Comparison of ENCODE assay signal across 7 mouse cellular contexts in genomic region chr19:4811909-4812242, GRCm38 (mm10). TPM values are rescaled to one million over a fixed set of nuclear protein-coding genes. Genes with fewer than 3 reads are reported as not detected.
DNase-seq lines count a peak whose midpoint lies in the region; ATAC-seq and TF ChIP-seq lines count a peak whose summit lies in the region.

No protein-coding gene starts in this region.

- H3K27ac ChIP-seq in lung, postnatal 0 days (ENCODE audit: low read length): peak overlapping the region; percentile 94
- peak overlapping the region; percentile 95 for H3K27ac ChIP-seq in forebrain, embryonic 12.5 days
- peak overlapping the region; percentile 93 for H3K27ac ChIP-seq in limb, embryonic 13.5 days
- H3K27ac ChIP-seq in stomach, embryonic 14.5 days (ENCODE audit: low read length): peak overlapping the region; percentile 95

- H3K27me3 ChIP-seq in lung, postnatal 0 days (replicated peaks; ENCODE audit: insufficient read depth, low read length): no peaks in the 10 kb centered on the region
- H3K27me3 ChIP-seq in forebrain, embryonic 12.5 days: no peaks in the 10 kb centered on the region
- no peaks in the 10 kb centered on the region for H3K27me3 ChIP-seq in limb, embryonic 13.5 days
- no peaks in the 10 kb centered on the region for H3K27me3 ChIP-seq in stomach, embryonic 14.5 days (ENCODE audit: control insufficient read depth, insufficient read depth, low read length)

- 2% methylated on average over 12 of the region's 12 CpGs for whole genome bisulfite sequencing in lung, postnatal 0 days
- 6% methylated on average over 12 of the region's 12 CpGs for WGBS in forebrain, embryonic 12.5 days
- WGBS in limb, embryonic 13.5 days: 4% methylated on average over 12 of the region's 12 CpGs
- 3% methylated on average over 12 of the region's 12 CpGs for WGBS in stomach, embryonic 14.5 days

- peak overlapping the region; percentile 76 for H3K4me3 ChIP-seq in lung, postnatal 0 days (ENCODE audit: low read depth, low read length)
- peak overlapping the region; percentile 82 for H3K4me3 ChIP-seq in forebrain, embryonic 12.5 days (replicated peaks)
- H3K4me3 ChIP-seq in limb, embryonic 13.5 days: peak overlapping the region; percentile 89
- peak overlapping the region; percentile 93 for H3K4me3 ChIP-seq in stomach, embryonic 14.5 days (ENCODE audit: low read depth, low read length)

- H3K36me3 ChIP-seq in lung, postnatal 0 days (ENCODE audit: insufficient read depth, low read length): no peaks in the 10 kb centered on the region
- no peaks in the 10 kb centered on the region for H3K36me3 ChIP-seq in forebrain, embryonic 12.5 days (replicated peaks)
- H3K36me3 ChIP-seq in limb, embryonic 13.5 days: peaks cover 4% of the 10 kb centered on the region; the same call in 1 of the 2 replicates
- H3K36me3 ChIP-seq in stomach, embryonic 14.5 days (ENCODE audit: control insufficient read depth, insufficient read depth, low read length): no peaks in the 10 kb centered on the region

- TF ChIP-seq CTCF in lung, postnatal 0 days (IDR thresholded peaks at IDR 0.05): no peak

- H3K4me1 ChIP-seq in lung, postnatal 0 days (ENCODE audit: insufficient read depth, low read depth, low read length): peaks cover 8% of the 10 kb centered on the region; the same call in 1 of the 2 replicates
- peaks cover 26% of the 10 kb centered on the region for H3K4me1 ChIP-seq in forebrain, embryonic 12.5 days
- peaks cover 21% of the 10 kb centered on the region for H3K4me1 ChIP-seq in limb, embryonic 13.5 days
- H3K4me1 ChIP-seq in stomach, embryonic 14.5 days (ENCODE audit: control insufficient read depth, insufficient read depth, low read length): peaks cover 11% of the 10 kb centered on the region

- DNase-seq in lung, postnatal 0 days (ENCODE audit: low spot score): no peak
- no peak for DNase-seq in lung, postnatal 25 days (ENCODE audit: low spot score)
- no peak for DNase-seq in cerebellum, adult 8-10 months

- TF ChIP-seq EP300 in lung, postnatal 0 days (IDR thresholded peaks at IDR 0.05): no peak

- H3K4me2 ChIP-seq in lung, postnatal 0 days (replicated peaks; ENCODE audit: low read depth, low read length): peak overlapping the region; percentile 85
- H3K4me2 ChIP-seq in forebrain, embryonic 12.5 days: peak overlapping the region; percentile 90
- peak overlapping the region; percentile 60 for H3K4me2 ChIP-seq in limb, embryonic 13.5 days (replicated peaks)
- H3K4me2 ChIP-seq in stomach, embryonic 14.5 days (replicated peaks; ENCODE audit: low read depth, low read length): peak overlapping the region; percentile 46

- peak; percentile 39 for ATAC-seq in lung, postnatal 0 days
- peak; percentile 37 for ATAC-seq in forebrain, embryonic 12.5 days (ENCODE audit: low FRiP score)
- peak; percentile 60 for ATAC-seq in limb, embryonic 13.5 days (ENCODE audit: low FRiP score, low read depth)
- ATAC-seq in stomach, embryonic 14.5 days (ENCODE audit: insufficient number of reproducible peaks, insufficient read depth, low FRiP score, low read depth): no peak; the same call in 1 of the 2 replicates
- no peak for ATAC-seq in monocyte, adult 5-6 weeks (replicated peaks; ENCODE audit: insufficient number of reproducible peaks, low FRiP score, low TSS enrichment, poor library complexity, severe bottlenecking)

- H3K9ac ChIP-seq in lung, postnatal 0 days (replicated peaks; ENCODE audit: low read depth): peak overlapping the region; percentile 63
- peak overlapping the region; percentile 70 for H3K9ac ChIP-seq in forebrain, embryonic 12.5 days
- H3K9ac ChIP-seq in limb, embryonic 13.5 days: peak overlapping the region; percentile 84
- H3K9ac ChIP-seq in stomach, embryonic 14.5 days (replicated peaks; ENCODE audit: low read depth, low read length): peak overlapping the region; percentile 71

- no peaks in the 10 kb centered on the region for H3K9me3 ChIP-seq in lung, postnatal 0 days (ENCODE audit: low read length)
- peaks cover 2% of the 10 kb centered on the region; the same call in 1 of the 2 replicates for H3K9me3 ChIP-seq in forebrain, embryonic 12.5 days
- 0 out of 2 replicates have a peak, but pooled peaks cover 5% of the 10 kb centered on the region for H3K9me3 ChIP-seq in limb, embryonic 13.5 days
- H3K9me3 ChIP-seq in stomach, embryonic 14.5 days (ENCODE audit: control insufficient read depth, low read depth, low read length): no peaks in the 10 kb centered on the region

RNA-seq across cellular contexts. Expression of gene Rbm14, which starts 0.4 kb away (rescaled TPM):
- 24.3 and 25.1 TPM in 2 replicates for polyA plus RNA-seq in lung, postnatal 0 days (2015; fragmentation: Nextera tagmentation; extraction: Ambion mirVana)
- polyA plus RNA-seq in forebrain, embryonic 12.5 days (2016; fragmentation: Nextera tagmentation; extraction: Ambion mirVana): 120 and 133 TPM in 2 replicates
- polyA plus RNA-seq in limb, embryonic 13.5 days (2015; fragmentation: Nextera tagmentation; extraction: Ambion mirVana): 83.5 and 89.7 TPM in 2 replicates
- polyA plus RNA-seq in stomach, embryonic 14.5 days (2014; fragmentation: Nextera tagmentation; extraction: Ambion mirVana): 75.9 and 77.7 TPM in 2 replicates
- 6.2 to 21.3 TPM (median 6.9 TPM) in 3 replicates for total RNA-seq in monocyte, adult 5-6 weeks (2017)

RNA-seq across cellular contexts. Expression of gene Gm21992, which starts 0.5 kb away (rescaled TPM):
- polyA plus RNA-seq in lung, postnatal 0 days (2015; fragmentation: Nextera tagmentation; extraction: Ambion mirVana): 13.9 and 19.7 TPM in 2 replicates
- 39.0 and 42.9 TPM in 2 replicates for polyA plus RNA-seq in forebrain, embryonic 12.5 days (2016; fragmentation: Nextera tagmentation; extraction: Ambion mirVana)
- polyA plus RNA-seq in limb, embryonic 13.5 days (2015; fragmentation: Nextera tagmentation; extraction: Ambion mirVana): 48.8 and 51.8 TPM in 2 replicates
- polyA plus RNA-seq in stomach, embryonic 14.5 days (2014; fragmentation: Nextera tagmentation; extraction: Ambion mirVana): 32.0 and 35.8 TPM in 2 replicates
- 15.1 to 25.6 TPM (median 19.0 TPM) in 3 replicates for total RNA-seq in monocyte, adult 5-6 weeks (2017)

RNA-seq across cellular contexts. Expression of gene Rbm4, which starts 18.2 kb away (rescaled TPM):
- 28.6 and 29.4 TPM in 2 replicates for polyA plus RNA-seq in lung, postnatal 0 days (2015; fragmentation: Nextera tagmentation; extraction: Ambion mirVana)
- polyA plus RNA-seq in forebrain, embryonic 12.5 days (2016; fragmentation: Nextera tagmentation; extraction: Ambion mirVana): 86.4 and 95.2 TPM in 2 replicates
- 81.7 and 87.7 TPM in 2 replicates for polyA plus RNA-seq in limb, embryonic 13.5 days (2015; fragmentation: Nextera tagmentation; extraction: Ambion mirVana)
- 58.0 and 60.7 TPM in 2 replicates for polyA plus RNA-seq in stomach, embryonic 14.5 days (2014; fragmentation: Nextera tagmentation; extraction: Ambion mirVana)
- 67.3 to 110 TPM (median 84.7 TPM) in 3 replicates for total RNA-seq in monocyte, adult 5-6 weeks (2017)

RNA-seq across cellular contexts. Expression of gene Ccs, which starts 27.3 kb away (rescaled TPM):
- polyA plus RNA-seq in lung, postnatal 0 days (2015; fragmentation: Nextera tagmentation; extraction: Ambion mirVana): 53.0 and 54.5 TPM in 2 replicates
- polyA plus RNA-seq in forebrain, embryonic 12.5 days (2016; fragmentation: Nextera tagmentation; extraction: Ambion mirVana): 34.6 and 37.9 TPM in 2 replicates
- polyA plus RNA-seq in limb, embryonic 13.5 days (2015; fragmentation: Nextera tagmentation; extraction: Ambion mirVana): 64.4 and 66.2 TPM in 2 replicates
- 55.4 and 55.8 TPM in 2 replicates for polyA plus RNA-seq in stomach, embryonic 14.5 days (2014; fragmentation: Nextera tagmentation; extraction: Ambion mirVana)
- total RNA-seq in monocyte, adult 5-6 weeks (2017): 18.7 to 42.7 TPM (median 33.6 TPM) in 3 replicates

RNA-seq across cellular contexts. Expression of gene Ccdc87, which starts 27.3 kb away (rescaled TPM):
- 0.51 and 0.62 TPM in 2 replicates for polyA plus RNA-seq in lung, postnatal 0 days (2015; fragmentation: Nextera tagmentation; extraction: Ambion mirVana)
- 0.19 TPM in 2 replicates for polyA plus RNA-seq in forebrain, embryonic 12.5 days (2016; fragmentation: Nextera tagmentation; extraction: Ambion mirVana)
- not detected in 2 replicates for polyA plus RNA-seq in limb, embryonic 13.5 days (2015; fragmentation: Nextera tagmentation; extraction: Ambion mirVana)
- polyA plus RNA-seq in stomach, embryonic 14.5 days (2014; fragmentation: Nextera tagmentation; extraction: Ambion mirVana): 0.07 TPM in 1 of 2 replicates, not detected in the other
- not detected in 3 replicates for total RNA-seq in monocyte, adult 5-6 weeks (2017)

Comparison
In these comparisons a context has a peak if more than half of its experiments do, and no peak if none do; other contexts are left out.
1. ATAC-seq: peak in lung, postnatal 0 days (single experiment), forebrain, embryonic 12.5 days (single experiment) and limb, embryonic 13.5 days (single experiment); none in stomach, embryonic 14.5 days (single experiment) and monocyte, adult 5-6 weeks (single experiment).
2. Peak in every context shown above with its lines, with median percentiles within 50 percentile points of each other: H3K27ac ChIP-seq, H3K4me2 ChIP-seq, H3K4me3 ChIP-seq and H3K9ac ChIP-seq.